Mouse (Mus musculus): ENCODE measurements around the gene Adgrl4.

The Adgrl4 gene

GRCm38 (mm10) chr3:151437693-151438092 lies at the start of gene Adgrl4:
TSS of gene Adgrl4 (plus strand) at chr3:151437887.
- peak; percentile 61 for DNase-seq

- DNase-seq = no peak
Observed at GRCm38 (mm10) chr3:151390912-151391311, 46.8 kb upstream of the Adgrl4 start.

- no peak for DNase-seq
Observed at GRCm38 (mm10) chr3:151392891-151393290, 44.8 kb upstream of the Adgrl4 start.

- DNase-seq = no peak
Observed at GRCm38 (mm10) chr3:151393330-151393729, 44.4 kb upstream of the Adgrl4 start.

- no peak for DNase-seq
Observed at GRCm38 (mm10) chr3:151399270-151399669, 38.4 kb upstream of the Adgrl4 start.

GRCm38 (mm10) chr3:151411031-151411430 lies 26.7 kb upstream of the Adgrl4 start:
- DNase-seq = no peak

- no peak for DNase-seq
Observed at GRCm38 (mm10) chr3:151411488-151411887, 26.2 kb upstream of the Adgrl4 start.

GRCm38 (mm10) chr3:151416931-151417330 lies 20.8 kb upstream of the Adgrl4 start:
- no peak for DNase-seq

- DNase-seq = peak; percentile 15
Observed at GRCm38 (mm10) chr3:151417688-151418572, 19.8 kb upstream of the Adgrl4 start.

- peak; percentile 65 for DNase-seq
Observed at GRCm38 (mm10) chr3:151424326-151425207, 13.1 kb upstream of the Adgrl4 start.

- no peak for DNase-seq
Observed at GRCm38 (mm10) chr3:151430106-151430505, 7.6 kb upstream of the Adgrl4 start.

- DNase-seq = no peak
Observed at GRCm38 (mm10) chr3:151431507-151431906, 6.2 kb upstream of the Adgrl4 start.

GRCm38 (mm10) chr3:151438364-151438763 lies 677 bp downstream of the Adgrl4 start:
- no peak for DNase-seq

- no peak for DNase-seq
Observed at GRCm38 (mm10) chr3:151439976-151440375, 2.3 kb downstream of the Adgrl4 start.

- no peak for DNase-seq
Observed at GRCm38 (mm10) chr3:151442026-151442425, 4.3 kb downstream of the Adgrl4 start.

- DNase-seq = peak; percentile 29
Observed at GRCm38 (mm10) chr3:151443486-151443885, 5.8 kb downstream of the Adgrl4 start.

- peak; percentile 7 for DNase-seq
Observed at GRCm38 (mm10) chr3:151444284-151444683, 6.6 kb downstream of the Adgrl4 start.

GRCm38 (mm10) chr3:151445936-151446335 lies 8.2 kb downstream of the Adgrl4 start:
- no peak for DNase-seq

GRCm38 (mm10) chr3:151454985-151455701 lies 17.5 kb downstream of the Adgrl4 start:
- DNase-seq = no peak

- DNase-seq = no peak
Observed at GRCm38 (mm10) chr3:151459430-151460190, 21.9 kb downstream of the Adgrl4 start.

GRCm38 (mm10) chr3:151465215-151465614 lies 27.5 kb downstream of the Adgrl4 start:
- DNase-seq = peak; percentile 13

- no peak for DNase-seq
Observed at GRCm38 (mm10) chr3:151488853-151489252, 51.2 kb downstream of the Adgrl4 start.

Data from kidney, adult 9 months (tissue).